8 mouse cellular contexts compared by ENCODE assay signal in the genomic region with DNA sequence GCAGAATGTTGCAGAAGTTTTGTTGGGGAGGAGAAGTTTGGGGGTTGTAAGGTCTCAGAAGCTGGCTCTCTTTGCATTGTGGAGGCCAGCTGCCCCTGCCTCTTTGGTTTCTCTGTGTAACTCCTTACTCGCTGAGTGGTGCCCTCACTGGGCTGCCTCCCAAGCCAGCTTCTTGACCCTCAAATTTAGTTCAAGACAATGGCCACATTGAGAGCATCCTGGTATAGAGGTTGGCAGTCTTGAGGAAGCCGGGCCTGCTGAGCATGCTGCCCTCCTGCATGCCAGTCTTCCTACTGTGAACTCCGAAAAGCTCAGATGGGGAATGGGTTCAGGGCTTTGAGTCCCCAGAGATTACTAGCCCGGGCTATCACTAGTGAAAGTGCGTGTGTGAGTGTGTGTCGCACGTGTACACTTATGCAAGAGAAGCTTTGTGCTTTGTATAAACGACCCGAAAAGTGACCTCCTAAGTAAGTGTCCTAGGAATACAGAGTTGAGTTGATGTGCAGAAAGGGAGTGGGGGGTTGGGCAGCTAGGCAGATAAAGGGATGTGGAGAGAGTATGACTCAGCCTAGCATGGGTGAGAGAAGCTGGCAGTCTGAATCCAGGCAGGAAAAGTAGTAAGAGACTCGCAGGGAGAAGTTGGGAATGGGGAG.
DNase-seq lines count a peak whose midpoint lies in the region; ATAC-seq and TF ChIP-seq lines count a peak whose summit lies in the region.

No protein-coding gene starts in this region.

- peaks cover 19% of the 10 kb centered on the region for H3K4me1 ChIP-seq in liver, adult 2 months (ENCODE audit: control insufficient read depth, insufficient read depth, low read length)
- peaks cover 95% of the 10 kb centered on the region for H3K4me1 ChIP-seq in embryonic facial prominence, embryonic 10.5 days
- H3K4me1 ChIP-seq in hindbrain, embryonic 13.5 days (replicated peaks), result peaks cover 66% of the 10 kb centered on the region
- H3K4me1 ChIP-seq in cerebellum, adult 2 months (ENCODE audit: control insufficient read depth, insufficient read depth, low read length), result peaks cover 6% of the 10 kb centered on the region

- peak overlapping the region; percentile 10; the same call in 1 of the 2 replicates for H3K27ac ChIP-seq in liver, adult 2 months (replicated peaks; ENCODE audit: insufficient read depth, low read depth, low read length)
- H3K27ac ChIP-seq in embryonic facial prominence, embryonic 10.5 days (replicated peaks), result peak overlapping the region; percentile 96
- H3K27ac ChIP-seq in hindbrain, embryonic 13.5 days, result peak overlapping the region; percentile 60
- H3K27ac ChIP-seq in cerebellum, adult 2 months (ENCODE audit: insufficient read depth, low read length), result no peak overlapping the region

- no peaks in the 10 kb centered on the region for H3K9me3 ChIP-seq in embryonic facial prominence, embryonic 10.5 days
- H3K9me3 ChIP-seq in hindbrain, embryonic 13.5 days, result no peaks in the 10 kb centered on the region

- no peak for DNase-seq in liver, adult 2 months (ENCODE audit: extremely low read depth, low read depth, low spot score)
- DNase-seq in liver, result no peak
- no peak for DNase-seq in embryonic facial prominence, embryonic 10.5 days (ENCODE audit: low spot score)
- DNase-seq in embryo, embryonic 9.5 days (ENCODE audit: extremely low spot score), result no peak
- DNase-seq in cerebellum, adult 2 months, result no peak
- no peak for DNase-seq in gastrocnemius, postnatal 10 days

- 54% methylated on average over 10 of the region's 10 CpGs for WGBS in liver, adult 2 months
- 31% methylated on average over 10 of the region's 10 CpGs for WGBS in embryonic facial prominence, embryonic 10.5 days
- 45% methylated on average over 10 of the region's 10 CpGs for WGBS in hindbrain, embryonic 13.5 days
- 64% methylated on average over 10 of the region's 10 CpGs for WGBS in cerebellum, adult 2 months

- H3ac ChIP-seq in myocyte (ENCODE audit: control insufficient read depth, insufficient read length), result peak overlapping the region; percentile 11

- no peak overlapping the region for H3K4me3 ChIP-seq in liver, adult 2 months (ENCODE audit: insufficient read depth, low read depth, low read length)
- H3K4me3 ChIP-seq in embryonic facial prominence, embryonic 10.5 days, result peak overlapping the region; percentile 88
- H3K4me3 ChIP-seq in hindbrain, embryonic 13.5 days, result peak overlapping the region; percentile 57; the same call in 1 of the 2 replicates
- H3K4me3 ChIP-seq in myocyte, result peak overlapping the region; percentile 77
- H3K4me3 ChIP-seq in cerebellum, adult 2 months (replicated peaks; ENCODE audit: insufficient read depth, low read depth, low read length), result no peak overlapping the region

- TF ChIP-seq CTCF in liver, adult 2 months (IDR thresholded peaks at IDR 0.05; ENCODE audit: low read depth, low read length), result no peak
- TF ChIP-seq CTCF in cerebellum, adult 2 months (IDR thresholded peaks at IDR 0.05; ENCODE audit: borderline replicate concordance, insufficient read depth, low read depth, low read length), result no peak

- no peak for TF ChIP-seq POLR2A in liver, adult 2 months (IDR thresholded peaks at IDR 0.05; ENCODE audit: extremely low read depth, insufficient read depth, low read length)
- no peak for TF ChIP-seq POLR2A in myocyte (IDR thresholded peaks at IDR 0.05; ENCODE audit: insufficient read length, low read depth)
- no peak for TF ChIP-seq POLR2A in cerebellum, adult 2 months (IDR thresholded peaks at IDR 0.05; ENCODE audit: borderline replicate concordance, insufficient read depth, low read length)

- H3K9ac ChIP-seq in liver, adult 2 months (ENCODE audit: low read depth, low read length), result no peak overlapping the region
- peak overlapping the region; percentile 56 for H3K9ac ChIP-seq in hindbrain, embryonic 13.5 days

- H3K4me2 ChIP-seq in hindbrain, embryonic 13.5 days, result peak overlapping the region; percentile 86
- peak overlapping the region; percentile 97 for H3K4me2 ChIP-seq in myocyte (ENCODE audit: low read depth)

- peaks cover 57% of the 10 kb centered on the region for H3K79me2 ChIP-seq in liver, adult 2 months (ENCODE audit: control insufficient read depth, insufficient read depth, low read length)
- peaks cover 74% of the 10 kb centered on the region for H3K79me2 ChIP-seq in myocyte (ENCODE audit: control insufficient read depth, insufficient read depth)

- no peak for ATAC-seq in hindbrain, embryonic 13.5 days (ENCODE audit: low FRiP score)

- no peaks in the 10 kb centered on the region for H3K36me3 ChIP-seq in liver, adult 2 months (ENCODE audit: control insufficient read depth, insufficient read depth, low read length)
- H3K36me3 ChIP-seq in embryonic facial prominence, embryonic 10.5 days (replicated peaks), result peaks cover 33% of the 10 kb centered on the region
- H3K36me3 ChIP-seq in hindbrain, embryonic 13.5 days, result no peaks in the 10 kb centered on the region
- no peaks in the 10 kb centered on the region for H3K36me3 ChIP-seq in myocyte (ENCODE audit: control insufficient read depth, insufficient read depth)

- H3K27me3 ChIP-seq in liver, adult 2 months (ENCODE audit: control insufficient read depth, insufficient read depth, low read length), result no peaks in the 10 kb centered on the region
- no peaks in the 10 kb centered on the region for H3K27me3 ChIP-seq in embryonic facial prominence, embryonic 10.5 days (replicated peaks; ENCODE audit: low read depth, poor library complexity, severe bottlenecking)
- peaks cover 10% of the 10 kb centered on the region; the same call in 1 of the 2 replicates for H3K27me3 ChIP-seq in hindbrain, embryonic 13.5 days
- H3K27me3 ChIP-seq in myocyte (ENCODE audit: control insufficient read depth, insufficient read depth, insufficient read length), result no peaks in the 10 kb centered on the region
- no peaks in the 10 kb centered on the region; the same call in 1 of the 2 replicates for H3K27me3 ChIP-seq in cerebellum, adult 2 months (ENCODE audit: control insufficient read depth, insufficient read depth, low read length)

TF ChIP-seq in myocyte, 11 proteins besides CTCF, POLR2A, EP300 and RAD21:
- TF ChIP-seq TCF3 (IDR thresholded peaks at IDR 0.05; ENCODE audit: insufficient read length, low read depth), result no peak
- no peak for TF ChIP-seq TCF12 (IDR thresholded peaks at IDR 0.05; ENCODE audit: insufficient read depth, poor library complexity, severe bottlenecking)
- TF ChIP-seq USF1 (IDR thresholded peaks at IDR 0.05; ENCODE audit: low read depth), result no peak
- no peak for TF ChIP-seq MAX (IDR thresholded peaks at IDR 0.05; ENCODE audit: low read depth)
- TF ChIP-seq POLR2AphosphoS2 (IDR thresholded peaks at IDR 0.05; ENCODE audit: insufficient read length, low read depth), result no peak
- no peak for TF ChIP-seq SRF (IDR thresholded peaks at IDR 0.05; ENCODE audit: control insufficient read depth, insufficient read length, low read depth)
- TF ChIP-seq MYOD1 (IDR thresholded peaks at IDR 0.05; ENCODE audit: control insufficient read depth in 1 of 3, insufficient read length in 2 of 3, low read depth in 2 of 3), result no peak

Comparison
In these comparisons a context has a peak if more than half of its experiments do, and no peak if none do; other contexts are left out.
1. H3K4me3 ChIP-seq: peak in embryonic facial prominence, embryonic 10.5 days (single experiment), hindbrain, embryonic 13.5 days (single experiment) and myocyte (single experiment); none in liver, adult 2 months (single experiment) and cerebellum, adult 2 months (single experiment).